In genomic region chr1:183212757-183213211, GRCm38 (mm10) we compare ENCODE assay signal across 11 mouse cellular contexts. TPM values are rescaled to one million over a fixed set of nuclear protein-coding genes. Genes with fewer than 3 reads are reported as not detected.
DNase-seq lines count a peak whose midpoint lies in the region; ATAC-seq lines count a peak whose summit lies in the region.
"Had no signal": no experiment of that assay in that cellular context is flagged by ENCODE, and none has a peak within 500 bp of the region (broad histone marks: within the 10 kb centered on the region; RNA-seq: fewer than 3 reads in every experiment).

No protein-coding gene starts in this region.

- H3K27ac ChIP-seq in hindbrain, embryonic 12.5 days: no peak overlapping the region
- H3K27ac ChIP-seq: hindbrain, embryonic 10.5 days had no signal

- no peak overlapping the region for H3K4me3 ChIP-seq in hindbrain, embryonic 12.5 days
- H3K4me3 ChIP-seq: hindbrain, embryonic 10.5 days had no signal

- intact Hi-C loops in left cerebral cortex, postnatal 25 days (cut with DNase I): loop anchor here (5.0 kb wide), 2 partner anchors 60 to 80 kb away; no protein-coding TSS in a partner anchor

- H3K9me3 ChIP-seq in hindbrain, embryonic 12.5 days (replicated peaks): no peaks in the 10 kb centered on the region
- H3K9me3 ChIP-seq: hindbrain, embryonic 10.5 days had no signal

- no peaks in the 10 kb centered on the region for H3K4me1 ChIP-seq in hindbrain, embryonic 12.5 days
- H3K4me1 ChIP-seq: hindbrain, embryonic 10.5 days had no signal

- DNase-seq in left cerebral cortex, postnatal 25 days (ENCODE audit: low spot score in 2 of 2): peak; percentile 16 to 31
- DNase-seq in left cerebral cortex, adult 11 months (ENCODE audit: low spot score): no peak
- peak; percentile 55 for DNase-seq in NIH3T3 (ENCODE audit: low read depth)
- peak; percentile 75 for DNase-seq in adrenal gland, adult 2 months
- peak; percentile 12 to 44 for DNase-seq in layer of hippocampus, postnatal 25 days (ENCODE audit: extremely low spot score in 1 of 2, low spot score in 1 of 2)
- no peak for DNase-seq in thymus, adult 18-20 months
- DNase-seq: gastrocnemius, postnatal 10 days had no signal

- ATAC-seq in megakaryocyte, adult 5-6 weeks (ENCODE audit: poor library complexity, severe bottlenecking): no peak
- ATAC-seq in hindbrain, embryonic 12.5 days (ENCODE audit: low FRiP score): no peak

- WGBS in hindbrain, embryonic 12.5 days: 85% methylated on average over 6 of the region's 6 CpGs

- no peaks in the 10 kb centered on the region for H3K27me3 ChIP-seq in hindbrain, embryonic 12.5 days

- H3K4me2 ChIP-seq in hindbrain, embryonic 12.5 days (replicated peaks): no peak overlapping the region
- H3K4me2 ChIP-seq: midbrain, embryonic 11.5 days had no signal

- H3K36me3 ChIP-seq in hindbrain, embryonic 12.5 days: no peaks in the 10 kb centered on the region

- H3K9ac ChIP-seq in hindbrain, embryonic 12.5 days: no peak overlapping the region

RNA-seq across cellular contexts. Expression of gene Disp1, which starts 8.5 kb away (rescaled TPM):
- total RNA-seq in left cerebral cortex, postnatal 25 days (2021): 1 to 10 TPM; 5.4 to 7.3 TPM
- 10 to 100 TPM; 12.9 to 17.6 TPM for total RNA-seq in adrenal gland, adult 2 months (2021)
- 13.9 and 14.6 TPM in 2 replicates for polyA plus RNA-seq in adrenal gland, adult 2 months (2012; rRNA removed)
- total RNA-seq in layer of hippocampus, postnatal 25 days (2021): 1 to 10 TPM; 3.7 to 5.0 TPM
- 3.6 and 10.7 TPM in 2 replicates for total RNA-seq in megakaryocyte, adult 5-6 weeks (2015)
- 5.2 and 5.7 TPM in 2 replicates for total RNA-seq in megakaryocyte, adult 5-6 weeks (2017)
- 15.8 and 20.7 TPM in 2 replicates for polyA plus RNA-seq in hindbrain, embryonic 12.5 days (2016; fragmentation: Nextera tagmentation; extraction: Ambion mirVana)

Comparison
In these comparisons a context has a peak if more than half of its experiments do, and no peak if none do; other contexts are left out.
1. DNase-seq: peak in left cerebral cortex, postnatal 25 days (2 of 2), NIH3T3 (single experiment), adrenal gland, adult 2 months (single experiment) and layer of hippocampus, postnatal 25 days (2 of 2); none in left cerebral cortex, adult 11 months (single experiment) and thymus, adult 18-20 months (0 of 2).